ENCODE assay signal across 14 mouse cellular contexts in genomic region chr12:80861916-80862315, GRCm38 (mm10).
A peak's percentile ranks its signal among the peaks of the same experiment; 100 is the strongest.
DNase-seq lines count a peak whose midpoint lies in the region; ATAC-seq and TF ChIP-seq lines count a peak whose summit lies in the region.
"Had no signal": no experiment of that assay in that cellular context is flagged by ENCODE, and none has a peak within 500 bp of the region (broad histone marks: within the 10 kb centered on the region; RNA-seq: fewer than 3 reads in every experiment).

No protein-coding gene starts in this region.

- peak; percentile 49 for ATAC-seq in forebrain, embryonic 16.5 days
- ATAC-seq: inflammation-experienced regulatory T-cells, adult 6 months had no signal

- no peak overlapping the region for H3K9ac ChIP-seq in forebrain, embryonic 16.5 days (replicated peaks; ENCODE audit: low read depth, low read length)

- TF ChIP-seq CTCF in cerebellum, adult 2 months (IDR thresholded peaks at IDR 0.05; ENCODE audit: borderline replicate concordance, insufficient read depth, low read depth, low read length), result no peak

- H3K27me3 ChIP-seq in cerebellum, adult 2 months (ENCODE audit: control insufficient read depth, insufficient read depth, low read length), result no peaks in the 10 kb centered on the region
- no peaks in the 10 kb centered on the region for H3K27me3 ChIP-seq in forebrain, embryonic 16.5 days (replicated peaks; ENCODE audit: control insufficient read depth, insufficient read depth, low read length)

- peak; percentile 28 to 54 for DNase-seq in frontal cortex, postnatal 36 days (ENCODE audit: low spot score in 2 of 2)
- no peak for DNase-seq in frontal cortex, postnatal 25 days (ENCODE audit: low spot score in 2 of 2)
- DNase-seq in layer of hippocampus, adult 9-11 months, result peak; percentile 41
- no peak for DNase-seq in layer of hippocampus, postnatal 36 days
- DNase-seq in cerebellum, adult 2 months, result peak; percentile 77 to 92
- no peak for DNase-seq in testis, postnatal 14 days (ENCODE audit: low spot score)
- DNase-seq in adrenal gland, postnatal 36 days, result no peak
- DNase-seq: adrenal gland, adult 8-10 months; B cell, adult 2 months; kidney, postnatal 36 days; lung, adult 2 months; thymus, postnatal 4 days had no signal

- no peak overlapping the region for H3K4me3 ChIP-seq in cerebellum, adult 2 months (replicated peaks; ENCODE audit: insufficient read depth, low read depth, low read length)
- no peak overlapping the region for H3K4me3 ChIP-seq in forebrain, embryonic 16.5 days (replicated peaks; ENCODE audit: low read length)

- H3K4me2 ChIP-seq in forebrain, embryonic 16.5 days (ENCODE audit: low read length), result no peak overlapping the region

- no peaks in the 10 kb centered on the region for H3K36me3 ChIP-seq in forebrain, embryonic 16.5 days (ENCODE audit: control insufficient read depth, insufficient read depth)

- H3K4me1 ChIP-seq in cerebellum, adult 2 months (ENCODE audit: control insufficient read depth, insufficient read depth, low read length), result peaks cover 47% of the 10 kb centered on the region
- peaks cover 15% of the 10 kb centered on the region for H3K4me1 ChIP-seq in forebrain, embryonic 16.5 days (replicated peaks; ENCODE audit: control insufficient read depth, insufficient read depth, low read length)

- TF ChIP-seq POLR2A in cerebellum, adult 2 months (IDR thresholded peaks at IDR 0.05; ENCODE audit: borderline replicate concordance, insufficient read depth, low read length), result peak; percentile 15; the same call in 1 of the 2 replicates

- peak overlapping the region; percentile 69 for H3K27ac ChIP-seq in cerebellum, adult 2 months (ENCODE audit: insufficient read depth, low read length)
- no peak overlapping the region for H3K27ac ChIP-seq in forebrain, embryonic 16.5 days (ENCODE audit: low read length)

- H3K9me3 ChIP-seq in forebrain, embryonic 16.5 days (ENCODE audit: control insufficient read depth, low read length), result no peaks in the 10 kb centered on the region

- 8% methylated on average over 1 of the region's 1 CpGs for WGBS in cerebellum, adult 2 months
- 27% methylated on average over 1 of the region's 1 CpGs for WGBS in forebrain, embryonic 16.5 days

Comparison
In these comparisons a context has a peak if more than half of its experiments do, and no peak if none do; other contexts are left out.
1. DNase-seq: peak in frontal cortex, postnatal 36 days (2 of 2), layer of hippocampus, adult 9-11 months (single experiment) and cerebellum, adult 2 months (2 of 2); none in frontal cortex, postnatal 25 days (0 of 2), layer of hippocampus, postnatal 36 days (0 of 2), testis, postnatal 14 days (single experiment) and adrenal gland, postnatal 36 days (0 of 2).